Mouse (Mus musculus) spleen, adult 2 months (tissue): ENCODE results near the gene Akt1s1.

Source experiments
- CTCF ChIP-seq: fragments of 200-500 bp; IDR thresholded peaks from 2 replicates; pipeline ENCODE4 v1.5.1; 2011; ENCODE audit warnings: mild to moderate bottlenecking, inconsistent platforms; ENCODE audit not compliant: insufficient read depth, insufficient read length, insufficient replicate concordance; ENCODE audit errors: extremely low read depth
- POLR2A ChIP-seq: fragments of 200-500 bp; IDR thresholded peaks from 2 replicates; pipeline ENCODE4 v1.6.1; 2011; ENCODE audit warnings: low read depth, low read length, inconsistent platforms

- TF ChIP-seq CTCF: no peak
- no peak for TF ChIP-seq POLR2A
Measured at GRCm38 (mm10) chr7:44868919-44869696, 20.3 kb downstream of the Akt1s1 start.
